Mouse (Mus musculus) embryonic fibroblast, embryonic 13.5 days (primary cell): ENCODE measurements at regions not wholly inside any gene's neighbourhood (a gene's known extent, or its start where the extent isn't known, plus 50 kb on each side); places are given as distances from the start of the nearest gene placed in this dataset.

Experiments used
- CTCF ChIP-seq: IDR thresholded peaks from 2 replicates; pipeline ENCODE4 v1.5.1; 2011; ENCODE audit warnings: mild to moderate bottlenecking, control low read depth, low read length, moderate library complexity, borderline replicate concordance; ENCODE audit not compliant: insufficient read depth
- POLR2A ChIP-seq: IDR thresholded peaks from 2 replicates; pipeline ENCODE4 v1.6.1; 2011; ENCODE audit warnings: low read depth, mild to moderate bottlenecking, control low read depth, low read length, moderate library complexity

- TF ChIP-seq CTCF (no peak), POLR2A (no peak)
Observed at GRCm38 (mm10) chr8:126163954-126164353, 134.4 kb upstream of the Slc35f3 start.
